Mouse (Mus musculus): ENCODE measurements around the gene Sapcd1. TPM values are rescaled to one million over a fixed set of nuclear protein-coding genes. Genes with fewer than 3 reads are reported as not detected.

Sapcd1 gene
- polyA plus RNA-seq, 1 experiment from 2014 or later, result 2.0 TPM

- H3K36me3 ChIP-seq (ENCODE audit: control insufficient read depth, insufficient read depth, low read length), result peaks cover 14% of the 10 kb centered on the region
- no peak overlapping the region for H3K4me3 ChIP-seq (replicated peaks; ENCODE audit: low read depth, low read length)
- 80% methylated on average over 8 of the region's 8 CpGs for WGBS
- H3K4me2 ChIP-seq (ENCODE audit: low read length), result no peak overlapping the region
- no peak for ATAC-seq (ENCODE audit: low FRiP score, low TSS enrichment)
- H3K27me3 ChIP-seq (ENCODE audit: control insufficient read depth, insufficient read depth, low read length), result no peaks in the 10 kb centered on the region
- no peak for DNase-seq
- no peak overlapping the region for H3K27ac ChIP-seq (replicated peaks; ENCODE audit: low read depth, low read length)
- no peaks in the 10 kb centered on the region for H3K9me3 ChIP-seq (ENCODE audit: control insufficient read depth, low read length)
- H3K4me1 ChIP-seq (ENCODE audit: control insufficient read depth, insufficient read depth, low read length), result peaks cover 3% of the 10 kb centered on the region; the same call in 1 of the 2 replicates
- H3K9ac ChIP-seq (replicated peaks; ENCODE audit: low read length), result no peak overlapping the region
These were observed 7.3 kb downstream of the Sapcd1 start for GRCm38 (mm10) chr17:35020551-35020950.

- Histone ChIP-seq H3K9me3 (ENCODE audit: control insufficient read depth, low read length) (no peaks in the 10 kb centered on the region), H3K27me3 (ENCODE audit: control insufficient read depth, insufficient read depth, low read length) (no peaks in the 10 kb centered on the region), H3K36me3 (ENCODE audit: control insufficient read depth, insufficient read depth, low read length) (peaks cover 21% of the 10 kb centered on the region), H3K9ac (replicated peaks; ENCODE audit: low read length) (no peak overlapping the region), H3K4me3 (replicated peaks; ENCODE audit: low read depth, low read length) (no peak overlapping the region), H3K4me2 (ENCODE audit: low read length) (no peak overlapping the region), H3K27ac (replicated peaks; ENCODE audit: low read depth, low read length) (no peak overlapping the region), H3K4me1 (ENCODE audit: control insufficient read depth, insufficient read depth, low read length) (peaks cover 3% of the 10 kb centered on the region; the same call in 1 of the 2 replicates)
- no peak for ATAC-seq (ENCODE audit: low FRiP score, low TSS enrichment)
- no peak for DNase-seq
- 72% methylated on average over 11 of the region's 11 CpGs for WGBS
These were observed 7.9 kb downstream of the Sapcd1 start for GRCm38 (mm10) chr17:35019894-35020293.

- Histone ChIP-seq H3K27me3 (ENCODE audit: control insufficient read depth, insufficient read depth, low read length) (no peaks in the 10 kb centered on the region), H3K9ac (replicated peaks; ENCODE audit: low read length) (no peak overlapping the region), H3K4me3 (replicated peaks; ENCODE audit: low read depth, low read length) (no peak overlapping the region), H3K9me3 (ENCODE audit: control insufficient read depth, low read length) (no peaks in the 10 kb centered on the region), H3K4me2 (ENCODE audit: low read length) (no peak overlapping the region), H3K27ac (replicated peaks; ENCODE audit: low read depth, low read length) (no peak overlapping the region), H3K4me1 (ENCODE audit: control insufficient read depth, insufficient read depth, low read length) (peaks cover 3% of the 10 kb centered on the region; the same call in 1 of the 2 replicates), H3K36me3 (ENCODE audit: control insufficient read depth, insufficient read depth, low read length) (peaks cover 38% of the 10 kb centered on the region)
- WGBS, result 70% methylated on average over 3 of the region's 3 CpGs
- DNase-seq (no peak), ATAC-seq (ENCODE audit: low FRiP score, low TSS enrichment) (no peak)
These were observed 9.6 kb downstream of the Sapcd1 start for GRCm38 (mm10) chr17:35018171-35018570.

- H3K4me2 ChIP-seq (ENCODE audit: low read length), result no peak overlapping the region
- H3K27ac ChIP-seq (replicated peaks; ENCODE audit: low read depth, low read length), result no peak overlapping the region
- peaks cover 43% of the 10 kb centered on the region for H3K36me3 ChIP-seq (ENCODE audit: control insufficient read depth, insufficient read depth, low read length)
- peaks cover 3% of the 10 kb centered on the region; the same call in 1 of the 2 replicates for H3K4me1 ChIP-seq (ENCODE audit: control insufficient read depth, insufficient read depth, low read length)
- no peak overlapping the region for H3K4me3 ChIP-seq (replicated peaks; ENCODE audit: low read depth, low read length)
- DNase-seq (no peak), ATAC-seq (ENCODE audit: low FRiP score, low TSS enrichment) (no peak)
- 77% methylated on average over 14 of the region's 14 CpGs for WGBS
- H3K27me3 ChIP-seq (ENCODE audit: control insufficient read depth, insufficient read depth, low read length), result no peaks in the 10 kb centered on the region
- H3K9me3 ChIP-seq (ENCODE audit: control insufficient read depth, low read length), result no peaks in the 10 kb centered on the region
- H3K9ac ChIP-seq (replicated peaks; ENCODE audit: low read length), result no peak overlapping the region
These were observed 10.1 kb downstream of the Sapcd1 start for GRCm38 (mm10) chr17:35017706-35018030.

- no peak for ATAC-seq (ENCODE audit: low FRiP score, low TSS enrichment)
- H3K36me3 ChIP-seq (ENCODE audit: control insufficient read depth, insufficient read depth, low read length), result peaks cover 49% of the 10 kb centered on the region
- DNase-seq, result no peak
- peaks cover 3% of the 10 kb centered on the region; the same call in 1 of the 2 replicates for H3K4me1 ChIP-seq (ENCODE audit: control insufficient read depth, insufficient read depth, low read length)
- no peak overlapping the region for H3K27ac ChIP-seq (replicated peaks; ENCODE audit: low read depth, low read length)
- H3K4me3 ChIP-seq (replicated peaks; ENCODE audit: low read depth, low read length), result no peak overlapping the region
- no peak overlapping the region; the same call in 1 of the 2 replicates for H3K9ac ChIP-seq (replicated peaks; ENCODE audit: low read length)
- 82% methylated on average over 10 of the region's 10 CpGs for WGBS
- H3K9me3 ChIP-seq (ENCODE audit: control insufficient read depth, low read length), result no peaks in the 10 kb centered on the region
- no peak overlapping the region for H3K4me2 ChIP-seq (ENCODE audit: low read length)
- no peaks in the 10 kb centered on the region for H3K27me3 ChIP-seq (ENCODE audit: control insufficient read depth, insufficient read depth, low read length)
These were observed 10.8 kb downstream of the Sapcd1 start for GRCm38 (mm10) chr17:35016791-35017705.

- Histone ChIP-seq H3K27me3 (ENCODE audit: control insufficient read depth, insufficient read depth, low read length) (no peaks in the 10 kb centered on the region), H3K4me3 (replicated peaks; ENCODE audit: low read depth, low read length) (no peak within 1 kb of the TSS), H3K27ac (replicated peaks; ENCODE audit: low read depth, low read length) (no peak within 1 kb of the TSS), H3K4me1 (ENCODE audit: control insufficient read depth, insufficient read depth, low read length) (peaks cover under 1% of the 10 kb centered on the region; the same call in 1 of the 2 replicates), H3K36me3 (ENCODE audit: control insufficient read depth, insufficient read depth, low read length) (peaks cover 56% of the 10 kb centered on the region), H3K9me3 (ENCODE audit: control insufficient read depth, low read length) (no peaks in the 10 kb centered on the region), H3K4me2 (ENCODE audit: low read length) (no peak within 1 kb of the TSS), H3K9ac (replicated peaks; ENCODE audit: low read length) (no peak within 1 kb of the TSS; the same call in 1 of the 2 replicates)
- ATAC-seq (ENCODE audit: low FRiP score, low TSS enrichment) (peak; percentile 31; the same call in 1 of the 2 replicates), DNase-seq (peak; percentile 61)
- 63% methylated on average over 12 of the region's 12 CpGs for WGBS
These were observed 11.4 kb downstream of the Sapcd1 start, which contains the start of gene Vwa7 for GRCm38 (mm10) chr17:35016376-35016775. Gene Vwa7 (plus strand): TSS chr17:35016579.

GRCm38 (mm10) chr17:35015296-35015695 is 12.5 kb downstream of the Sapcd1 start:
- no peaks in the 10 kb centered on the region for H3K4me1 ChIP-seq (ENCODE audit: control insufficient read depth, insufficient read depth, low read length)
- no peak overlapping the region for H3K4me2 ChIP-seq (ENCODE audit: low read length)
- no peak for DNase-seq
- no peaks in the 10 kb centered on the region for H3K9me3 ChIP-seq (ENCODE audit: control insufficient read depth, low read length)
- no peak overlapping the region for H3K9ac ChIP-seq (replicated peaks; ENCODE audit: low read length)
- peaks cover 67% of the 10 kb centered on the region for H3K36me3 ChIP-seq (ENCODE audit: control insufficient read depth, insufficient read depth, low read length)
- no peak overlapping the region for H3K27ac ChIP-seq (replicated peaks; ENCODE audit: low read depth, low read length)
- 93% methylated on average over 16 of the region's 16 CpGs for WGBS
- no peak overlapping the region for H3K4me3 ChIP-seq (replicated peaks; ENCODE audit: low read depth, low read length)
- ATAC-seq (ENCODE audit: low FRiP score, low TSS enrichment), result no peak
- no peaks in the 10 kb centered on the region for H3K27me3 ChIP-seq (ENCODE audit: control insufficient read depth, insufficient read depth, low read length)

- peaks cover 78% of the 10 kb centered on the region for H3K36me3 ChIP-seq (ENCODE audit: control insufficient read depth, insufficient read depth, low read length)
These were observed 14.6 kb downstream of the Sapcd1 start for GRCm38 (mm10) chr17:35013221-35013620.

GRCm38 (mm10) chr17:35012430-35012829 is 15.4 kb downstream of the Sapcd1 start:
- peaks cover 85% of the 10 kb centered on the region for H3K36me3 ChIP-seq (ENCODE audit: control insufficient read depth, insufficient read depth, low read length)
- H3K27ac ChIP-seq (replicated peaks; ENCODE audit: low read depth, low read length), result no peak overlapping the region
- DNase-seq, result no peak
- no peaks in the 10 kb centered on the region for H3K4me1 ChIP-seq (ENCODE audit: control insufficient read depth, insufficient read depth, low read length)
- no peaks in the 10 kb centered on the region for H3K9me3 ChIP-seq (ENCODE audit: control insufficient read depth, low read length)
- ATAC-seq (ENCODE audit: low FRiP score, low TSS enrichment), result no peak
- no peak overlapping the region for H3K4me3 ChIP-seq (replicated peaks; ENCODE audit: low read depth, low read length)
- 93% methylated on average over 13 of the region's 13 CpGs for WGBS
- no peaks in the 10 kb centered on the region for H3K27me3 ChIP-seq (ENCODE audit: control insufficient read depth, insufficient read depth, low read length)
- no peak overlapping the region for H3K9ac ChIP-seq (replicated peaks; ENCODE audit: low read length)
- no peak overlapping the region for H3K4me2 ChIP-seq (ENCODE audit: low read length)

More at GRCm38 (mm10) chr17:35013221-35013620, 14.6 kb downstream of the Sapcd1 start:
- H3K4me2 ChIP-seq (ENCODE audit: low read length), result no peak overlapping the region
- no peak for ATAC-seq (ENCODE audit: low FRiP score, low TSS enrichment)
- H3K9ac ChIP-seq (replicated peaks; ENCODE audit: low read length), result no peak overlapping the region
- no peak overlapping the region for H3K4me3 ChIP-seq (replicated peaks; ENCODE audit: low read depth, low read length)
- H3K9me3 ChIP-seq (ENCODE audit: control insufficient read depth, low read length), result no peaks in the 10 kb centered on the region
- no peaks in the 10 kb centered on the region for H3K27me3 ChIP-seq (ENCODE audit: control insufficient read depth, insufficient read depth, low read length)
- WGBS, result 88% methylated on average over 6 of the region's 6 CpGs
- H3K27ac ChIP-seq (replicated peaks; ENCODE audit: low read depth, low read length), result no peak overlapping the region
- H3K4me1 ChIP-seq (ENCODE audit: control insufficient read depth, insufficient read depth, low read length), result no peaks in the 10 kb centered on the region
- DNase-seq, result no peak

Data from midbrain, embryonic 14.5 days (tissue).